Mouse (Mus musculus) ES-E14 (cell line): ENCODE results near the gene Zfp93. TPM values are rescaled to one million over a fixed set of nuclear protein-coding genes. Genes with fewer than 3 reads are reported as not detected.
A peak's percentile ranks its signal among the peaks of the same experiment; 100 is the strongest.
"Not testable (repeated sequence)": the region's sequence is repeated elsewhere in the genome, so short reads cannot be mapped to it uniquely, and the experiment has no call there.

Experiments
- DNase-seq: peaks from one replicate; pipeline ENCODE4 v3.0.0-alpha.2; 2013; ENCODE audit warnings: low read depth, low spot score
- H3K27ac ChIP-seq: 2 replicates; pipeline ENCODE4 v1.5.1; 2012; ENCODE audit warnings: low read depth, mild to moderate bottlenecking, low read length, moderate library complexity, mixed read lengths; ENCODE audit not compliant: poor library complexity, insufficient read depth, severe bottlenecking
- H3K36me3 ChIP-seq: 2 replicates; pipeline ENCODE4 v1.6.1; 2012; ENCODE audit warnings: mild to moderate bottlenecking, low read length, moderate library complexity, mixed read lengths; ENCODE audit not compliant: control insufficient read depth, poor library complexity, insufficient read depth, severe bottlenecking
- H3K4me1 ChIP-seq, 2 experiments: fragments of 150-350 bp in 1 of 2; sonication (generic) in 1 of 2; 2 replicates each; pipeline ENCODE4 v1.6.1; 2012; ENCODE audit warnings: low read length in 2 of 2, mild to moderate bottlenecking in 1 of 2, mixed read lengths in 1 of 2; ENCODE audit not compliant: control insufficient read depth in 2 of 2, insufficient read depth in 2 of 2, poor library complexity in 1 of 2
- H3K4me3 ChIP-seq, 2 experiments: fragments of 150-350 bp in 1 of 2; sonication (generic) in 1 of 2; 2 replicates each; pipeline ENCODE4 v1.5.1; 2012; ENCODE audit warnings: low read length in 2 of 2, low read depth in 1 of 2, mild to moderate bottlenecking in 1 of 2, mixed read lengths in 1 of 2; ENCODE audit not compliant: insufficient read depth in 1 of 2, poor library complexity in 1 of 2, severe bottlenecking in 1 of 2
- H3K9ac ChIP-seq: 2 replicates; pipeline ENCODE4 v1.6.1; 2012; ENCODE audit warnings: low read depth, mild to moderate bottlenecking, low read length, mixed read lengths; ENCODE audit not compliant: poor library complexity, insufficient read depth, severe bottlenecking
- H3K9me3 ChIP-seq: fragments of 150-350 bp; sonication (generic); 2 replicates; pipeline ENCODE4 v1.6.1; 2012; ENCODE audit warnings: low read depth, mild to moderate bottlenecking, low read length; ENCODE audit not compliant: control insufficient read depth, insufficient read depth
- CHD2 ChIP-seq: IDR thresholded peaks from 2 replicates; pipeline ENCODE4 v1.6.1; 2014; ENCODE audit warnings: mild to moderate bottlenecking, low read depth, low read length, inconsistent platforms
- HCFC1 ChIP-seq: IDR thresholded peaks from 2 replicates; pipeline ENCODE4 v1.6.1; 2012; ENCODE audit warnings: low read length, inconsistent platforms, borderline replicate concordance; ENCODE audit not compliant: insufficient read depth
- MAFK ChIP-seq: IDR thresholded peaks from 2 replicates; pipeline ENCODE4 v1.6.1; 2014; ENCODE audit warnings: mild to moderate bottlenecking, low read depth, low read length, inconsistent platforms; ENCODE audit not compliant: insufficient read depth
- ZC3H11A ChIP-seq: IDR thresholded peaks from 2 replicates; pipeline ENCODE4 v1.6.1; 2012; ENCODE audit warnings: low read depth, mild to moderate bottlenecking, inconsistent platforms, low read length, borderline replicate concordance
- ZNF384 ChIP-seq: IDR thresholded peaks from 2 replicates; pipeline ENCODE4 v1.6.1; 2012; ENCODE audit warnings: low read depth, low read length, inconsistent platforms
- in situ Hi-C, 2 experiments: fragments of 600-800 bp; cut with MboI; formaldehyde crosslinking; loops; one replicate each; pipeline ENCODE4 v1.15.1; 2025; ENCODE audit warnings: low sequenced_read_pairs in 2 of 2, inconsistent platforms in 1 of 2; ENCODE audit not compliant: unreplicated experiment in 2 of 2
- total RNA-seq: library from RNA; depleted of rRNA; stranded (reverse); fragments of 300-350 nt; gene quantifications from 2 replicates; pipeline ENCODE4 v1.2.3, GENCODE M21; 2012

Gene Zfp93
- total RNA-seq, 1 experiment: 4.2 TPM

GRCm38 (mm10) chr7:24269667-24270287 is 443 bp upstream of the Zfp93 start:
- Histone ChIP-seq H3K4me1 (peaks cover 0 to 4% of the 10 kb centered on the region in 2 experiments; a peak in 2 of 4 replicates), H3K4me3 (no peak overlapping the region), H3K36me3 (peaks cover under 1% of the 10 kb centered on the region), H3K27ac (no peak overlapping the region), H3K9me3 (no peaks in the 10 kb centered on the region), H3K9ac (no peak overlapping the region)
- DNase-seq: no peak
- in situ Hi-C loops: no loop called here
- TF ChIP-seq ZNF384: no peak
- TF ChIP-seq CHD2: no peak
- TF ChIP-seq MAFK: no peak
- no peak for TF ChIP-seq ZC3H11A
- TF ChIP-seq HCFC1: no peak

GRCm38 (mm10) chr7:24271191-24271590 is 971 bp downstream of the Zfp93 start:
- H3K9ac ChIP-seq: no peak overlapping the region
- in situ Hi-C loops: no loop called here
- H3K27ac ChIP-seq: no peak overlapping the region
- TF ChIP-seq ZNF384: no peak
- no peak for TF ChIP-seq MAFK
- TF ChIP-seq CHD2: no peak
- TF ChIP-seq HCFC1: no peak
- TF ChIP-seq ZC3H11A: no peak
- peaks cover 0 to 4% of the 10 kb centered on the region in 2 experiments; a peak in 2 of 4 replicates for H3K4me1 ChIP-seq
- H3K36me3 ChIP-seq: peaks cover 5% of the 10 kb centered on the region
- H3K9me3 ChIP-seq: no peaks in the 10 kb centered on the region
- no peak for DNase-seq
- H3K4me3 ChIP-seq: no peak overlapping the region

GRCm38 (mm10) chr7:24274456-24274855 is 4.2 kb downstream of the Zfp93 start:
- in situ Hi-C loops: no loop called here
- no peak overlapping the region for H3K9ac ChIP-seq
- TF ChIP-seq HCFC1: no peak
- TF ChIP-seq ZNF384: no peak
- TF ChIP-seq ZC3H11A: no peak
- TF ChIP-seq CHD2: no peak
- no peak for TF ChIP-seq MAFK
- peaks cover 5 to 6% of the 10 kb centered on the region in 2 experiments; a peak in 2 of 4 replicates for H3K4me1 ChIP-seq
- DNase-seq: no peak
- H3K9me3 ChIP-seq: no peaks in the 10 kb centered on the region
- no peak overlapping the region for H3K27ac ChIP-seq
- H3K4me3 ChIP-seq: no peak overlapping the region
- peaks cover 5% of the 10 kb centered on the region for H3K36me3 ChIP-seq

DNA sequence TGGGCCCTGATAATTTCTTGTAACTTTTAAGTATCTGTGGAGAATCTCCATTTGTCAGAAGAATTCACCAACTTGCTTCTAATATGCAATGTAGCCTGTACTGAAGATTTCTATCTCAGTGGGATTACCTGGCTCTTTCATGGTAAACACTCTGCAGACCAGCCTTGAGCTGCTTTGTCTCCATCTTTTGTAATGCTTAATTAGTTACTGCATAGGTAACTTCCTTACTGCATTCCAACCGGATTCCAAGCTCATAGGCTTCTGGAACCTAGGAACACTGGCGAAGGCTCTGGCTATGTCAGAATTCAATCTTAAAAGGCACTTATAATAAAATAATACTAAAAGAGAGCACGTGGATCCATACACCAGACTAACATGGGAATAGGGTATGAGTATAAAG is 8.6 kb downstream of the Zfp93 start:
- H3K27ac ChIP-seq: peak overlapping the region; percentile 99; the same call in 1 of the 2 replicates
- DNase-seq, H3K4me3 ChIP-seq, H3K36me3 ChIP-seq, in situ Hi-C loops, H3K9ac ChIP-seq, H3K9me3 ChIP-seq: not testable (repeated sequence)
- peaks cover 7 to 11% of the 10 kb centered on the region in 2 experiments; a peak in 3 of 4 replicates for H3K4me1 ChIP-seq
